Mouse (Mus musculus) midbrain, embryonic 10.5 days (tissue): ENCODE results near the gene Rab5if. TPM values are rescaled to one million over a fixed set of nuclear protein-coding genes. Genes with fewer than 3 reads are reported as not detected.
A peak's percentile ranks its signal among the peaks of the same experiment; 100 is the strongest.

Source experiments
- DNase-seq: peaks from one replicate; pipeline ENCODE4 v3.0.0-alpha.2; 2017; ENCODE audit warnings: low spot score
- H3K27ac ChIP-seq: fragments of 300-500 bp; sonication (generic); replicated peaks from 2 replicates; pipeline ENCODE4 v1.5.1; 2016; ENCODE audit warnings: mild to moderate bottlenecking
- H3K27me3 ChIP-seq: fragments of 300-500 bp; sonication (generic); 2 replicates; pipeline ENCODE4 v1.6.1; 2016; ENCODE audit warnings: low read depth, mild to moderate bottlenecking; ENCODE audit not compliant: poor library complexity, severe bottlenecking
- H3K36me3 ChIP-seq: fragments of 300-500 bp; sonication (generic); 2 replicates; pipeline ENCODE4 v1.6.1; 2016; ENCODE audit warnings: mild to moderate bottlenecking, moderate library complexity
- H3K4me1 ChIP-seq: fragments of 300-500 bp; sonication (generic); 2 replicates; pipeline ENCODE4 v1.6.1; 2016
- H3K4me3 ChIP-seq: fragments of 300-500 bp; sonication (generic); 2 replicates; pipeline ENCODE4 v1.5.1; 2016; ENCODE audit warnings: mild to moderate bottlenecking, moderate library complexity
- H3K9me3 ChIP-seq: fragments of 300-500 bp; sonication (generic); replicated peaks from 2 replicates; pipeline ENCODE4 v1.6.1; 2016; ENCODE audit warnings: mild to moderate bottlenecking
- WGBS: fragments of 180-500 bp; shearing (Covaris S2); methylation state at CpG from one replicate; pipeline ENCODE4 v1.1.7; 2016; 5-methylcytosine and 5-hydroxymethylcytosine counted together
- polyA plus RNA-seq: library from polyadenylated mRNA; unstranded; fragments of >200 nt; fragmentation: Nextera tagmentation; extraction: Ambion mirVana; gene quantifications from 2 replicates; pipeline ENCODE4 v1.2.1, GENCODE M21; 2016

Gene Rab5if
- polyA plus RNA-seq, 1 experiment from 2014 or later, result 191 TPM

- Histone ChIP-seq H3K4me3 (no peak overlapping the region), H3K9me3 (no peaks in the 10 kb centered on the region), H3K27ac (no peak overlapping the region), H3K36me3 (peaks cover 63% of the 10 kb centered on the region), H3K27me3 (no peaks in the 10 kb centered on the region), H3K4me1 (peaks cover 18% of the 10 kb centered on the region)
- 93% methylated on average over 7 of the region's 7 CpGs for WGBS
- DNase-seq, result no peak
Observed at GRCm38 (mm10) chr2:156858671-156859070, 4.3 kb upstream of the Rab5if start.

- under 1% methylated on average over 19 of the region's 19 CpGs for WGBS
Observed at GRCm38 (mm10) chr2:156862041-156862717, 749 bp upstream of the Rab5if start.

GRCm38 (mm10) chr2:156863487-156864160 lies 696 bp downstream of the Rab5if start:
- H3K27me3 ChIP-seq, result no peaks in the 10 kb centered on the region
- 4% methylated on average over 28 of the region's 28 CpGs for WGBS
- H3K36me3 ChIP-seq, result peaks cover 55% of the 10 kb centered on the region
- H3K4me1 ChIP-seq, result peaks cover 27% of the 10 kb centered on the region
- peak overlapping the region; percentile 94 for H3K4me3 ChIP-seq
- peak overlapping the region; percentile 92 for H3K27ac ChIP-seq
- DNase-seq, result no peak
- H3K9me3 ChIP-seq, result no peaks in the 10 kb centered on the region

More at GRCm38 (mm10) chr2:156862041-156862717, 749 bp upstream of the Rab5if start:
- Histone ChIP-seq H3K36me3 (peaks cover 54% of the 10 kb centered on the region), H3K4me3 (peak overlapping the region; percentile 94), H3K27ac (peak overlapping the region; percentile 92), H3K4me1 (peaks cover 27% of the 10 kb centered on the region), H3K27me3 (no peaks in the 10 kb centered on the region), H3K9me3 (no peaks in the 10 kb centered on the region)
- DNase-seq, result peak; percentile 47

GRCm38 (mm10) chr2:156864481-156864880 lies 1.6 kb downstream of the Rab5if start:
- Histone ChIP-seq H3K27me3 (no peaks in the 10 kb centered on the region), H3K4me3 (peak overlapping the region; percentile 94; the same call in 1 of the 2 replicates), H3K4me1 (peaks cover 27% of the 10 kb centered on the region), H3K27ac (no peak overlapping the region), H3K9me3 (no peaks in the 10 kb centered on the region), H3K36me3 (peaks cover 57% of the 10 kb centered on the region)
- DNase-seq, result no peak
- WGBS, result 84% methylated on average over 3 of the region's 3 CpGs

GRCm38 (mm10) chr2:156868994-156869393 lies 6.1 kb downstream of the Rab5if start:
- Histone ChIP-seq H3K36me3 (peaks cover 91% of the 10 kb centered on the region), H3K27ac (no peak overlapping the region), H3K27me3 (no peaks in the 10 kb centered on the region), H3K9me3 (no peaks in the 10 kb centered on the region), H3K4me1 (peaks cover 6% of the 10 kb centered on the region), H3K4me3 (no peak overlapping the region)
- 89% methylated on average over 8 of the region's 8 CpGs for WGBS
- no peak for DNase-seq

GRCm38 (mm10) chr2:156869554-156869953 lies 6.6 kb downstream of the Rab5if start:
- DNase-seq, result no peak
- peaks cover 96% of the 10 kb centered on the region for H3K36me3 ChIP-seq
- H3K27me3 ChIP-seq, result no peaks in the 10 kb centered on the region
- no peaks in the 10 kb centered on the region for H3K9me3 ChIP-seq
- H3K27ac ChIP-seq, result no peak overlapping the region
- no peak overlapping the region for H3K4me3 ChIP-seq
- H3K4me1 ChIP-seq, result peaks cover under 1% of the 10 kb centered on the region
- 91% methylated on average over 7 of the region's 7 CpGs for WGBS

- Histone ChIP-seq H3K27me3 (no peaks in the 10 kb centered on the region), H3K4me1 (no peaks in the 10 kb centered on the region), H3K4me3 (no peak overlapping the region), H3K27ac (no peak overlapping the region), H3K36me3 (peaks cover 100% of the 10 kb centered on the region), H3K9me3 (no peaks in the 10 kb centered on the region)
- 89% methylated on average over 6 of the region's 6 CpGs for WGBS
- DNase-seq, result no peak
Observed at GRCm38 (mm10) chr2:156870519-156870918, 7.6 kb downstream of the Rab5if start.

GRCm38 (mm10) chr2:156873629-156874028 lies 10.7 kb downstream of the Rab5if start:
- no peak overlapping the region for H3K27ac ChIP-seq
- 42% methylated on average over 5 of the region's 5 CpGs for WGBS
- H3K36me3 ChIP-seq, result peaks cover 71% of the 10 kb centered on the region

GRCm38 (mm10) chr2:156874047-156874759 lies 11.3 kb downstream of the Rab5if start:
- Histone ChIP-seq H3K36me3 (peaks cover 65% of the 10 kb centered on the region), H3K9me3 (no peaks in the 10 kb centered on the region), H3K27me3 (no peaks in the 10 kb centered on the region), H3K27ac (no peak overlapping the region), H3K4me1 (no peaks in the 10 kb centered on the region), H3K4me3 (no peak overlapping the region)
- WGBS, result 93% methylated on average over 8 of the region's 8 CpGs
- DNase-seq, result no peak

More at GRCm38 (mm10) chr2:156873629-156874028, 10.7 kb downstream of the Rab5if start:
- DNase-seq, result peak; percentile 60
- no peaks in the 10 kb centered on the region for H3K9me3 ChIP-seq
- H3K4me3 ChIP-seq, result no peak overlapping the region
- H3K4me1 ChIP-seq, result no peaks in the 10 kb centered on the region
- no peaks in the 10 kb centered on the region for H3K27me3 ChIP-seq

GRCm38 (mm10) chr2:156874760-156875510 lies 12.0 kb downstream of the Rab5if start:
- Histone ChIP-seq H3K4me3 (no peak overlapping the region), H3K4me1 (no peaks in the 10 kb centered on the region), H3K9me3 (no peaks in the 10 kb centered on the region), H3K27ac (no peak overlapping the region), H3K27me3 (no peaks in the 10 kb centered on the region), H3K36me3 (peaks cover 58% of the 10 kb centered on the region)
- 95% methylated on average over 4 of the region's 4 CpGs for WGBS
- no peak for DNase-seq

GRCm38 (mm10) chr2:156877726-156878125 lies 14.8 kb downstream of the Rab5if start:
- Histone ChIP-seq H3K27me3 (no peaks in the 10 kb centered on the region), H3K9me3 (no peaks in the 10 kb centered on the region), H3K4me3 (no peak overlapping the region), H3K36me3 (peaks cover 30% of the 10 kb centered on the region), H3K4me1 (no peaks in the 10 kb centered on the region), H3K27ac (no peak overlapping the region)
- DNase-seq, result no peak
- 71% methylated on average over 9 of the region's 9 CpGs for WGBS

GRCm38 (mm10) chr2:156879541-156879940 lies 16.6 kb downstream of the Rab5if start:
- no peak for DNase-seq
- H3K36me3 ChIP-seq, result peaks cover 12% of the 10 kb centered on the region
- H3K9me3 ChIP-seq, result no peaks in the 10 kb centered on the region
- H3K27ac ChIP-seq, result no peak overlapping the region
- no peak overlapping the region for H3K4me3 ChIP-seq
- H3K27me3 ChIP-seq, result no peaks in the 10 kb centered on the region
- 84% methylated on average over 3 of the region's 3 CpGs for WGBS
- H3K4me1 ChIP-seq, result no peaks in the 10 kb centered on the region
